ENCODE assay signal across 8 mouse cellular contexts in the genomic region with DNA sequence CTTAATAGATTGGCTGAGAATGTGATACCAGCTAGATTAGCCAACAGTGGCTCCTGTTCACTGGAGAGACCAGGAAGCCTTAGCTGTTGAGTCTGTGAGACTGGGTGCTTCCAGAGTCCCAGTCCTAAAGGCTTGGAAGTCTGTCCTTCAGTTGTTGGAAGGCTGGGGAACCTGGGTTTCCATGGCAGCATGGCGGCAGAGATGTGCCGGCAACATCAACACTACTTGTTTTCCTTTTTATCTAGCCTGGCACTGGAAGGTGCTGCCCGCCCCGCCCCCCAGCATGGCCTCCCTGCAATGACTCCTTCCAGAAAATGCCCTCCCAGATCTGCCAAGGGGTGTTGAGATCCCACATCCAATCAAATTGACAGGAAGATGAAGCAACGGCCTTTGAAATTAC.
"Had no signal": no experiment of that assay in that cellular context is flagged by ENCODE, and none has a peak within 500 bp of the region (broad histone marks: within the 10 kb centered on the region; RNA-seq: fewer than 3 reads in every experiment).

No protein-coding gene starts in this region.

- H3K36me3 ChIP-seq: limb, embryonic 12.5 days; liver, embryonic 13.5 days; lung, embryonic 15.5 days; midbrain, embryonic 15.5 days; stomach, embryonic 15.5 days had no signal

- H3K27me3 ChIP-seq: limb, embryonic 12.5 days; liver, embryonic 13.5 days; lung, embryonic 15.5 days; midbrain, embryonic 15.5 days; stomach, embryonic 15.5 days had no signal

- H3K4me3 ChIP-seq: limb, embryonic 12.5 days; liver, embryonic 13.5 days; lung, embryonic 15.5 days; midbrain, embryonic 15.5 days; stomach, embryonic 15.5 days had no signal

- H3K9ac ChIP-seq: limb, embryonic 12.5 days; liver, embryonic 13.5 days; liver, postnatal 0 days; lung, embryonic 15.5 days; midbrain, embryonic 15.5 days; stomach, embryonic 15.5 days had no signal

- H3K4me1 ChIP-seq: limb, embryonic 12.5 days; liver, embryonic 13.5 days; lung, embryonic 15.5 days; midbrain, embryonic 15.5 days; stomach, embryonic 15.5 days had no signal

- H3K9me3 ChIP-seq: limb, embryonic 12.5 days; liver, embryonic 13.5 days; lung, embryonic 15.5 days; midbrain, embryonic 15.5 days; stomach, embryonic 15.5 days had no signal

- DNase-seq: layer of hippocampus, adult 9-11 months; layer of hippocampus, postnatal 36 days; liver, embryonic 13.5 days had no signal

- H3K27ac ChIP-seq: limb, embryonic 12.5 days; liver, embryonic 13.5 days; lung, embryonic 15.5 days; midbrain, embryonic 15.5 days; stomach, embryonic 15.5 days had no signal

- ATAC-seq: liver, postnatal 0 days; midbrain, embryonic 15.5 days had no signal

- H3K4me2 ChIP-seq: limb, embryonic 12.5 days; liver, embryonic 13.5 days; lung, embryonic 15.5 days; midbrain, embryonic 15.5 days; stomach, embryonic 15.5 days had no signal
